Mouse (Mus musculus): ENCODE data around the gene H2-DMa.

GRCm38 (mm10) chr17:34138655-34139054 is 19.3 kb downstream of the H2-DMa start:
- TF ChIP-seq CTCF (IDR thresholded peaks at IDR 0.05; ENCODE audit: borderline replicate concordance, insufficient read depth, low read length) (no peak), POLR2A (IDR thresholded peaks at IDR 0.05; ENCODE audit: low read depth, low read length) (no peak)

Measured in embryonic fibroblast, embryonic 13.5 days (primary cell).